In genomic region chr2:23007577-23007976, GRCm38 (mm10) we compare ENCODE assay signal across 17 mouse cellular contexts. TPM values are rescaled to one million over a fixed set of nuclear protein-coding genes. Genes with fewer than 3 reads are reported as not detected.
A peak's percentile ranks its signal among the peaks of the same experiment; 100 is the strongest.
DNase-seq lines count a peak whose midpoint lies in the region; TF ChIP-seq lines count a peak whose summit lies in the region.
"Had no signal": no experiment of that assay in that cellular context is flagged by ENCODE, and none has a peak within 500 bp of the region (broad histone marks: within the 10 kb centered on the region; RNA-seq: fewer than 3 reads in every experiment).

No protein-coding gene starts in this region.

- H3K79me2 ChIP-seq in MEL (ENCODE audit: control insufficient read depth, insufficient read depth, low read length, poor library complexity), result peaks cover 9% of the 10 kb centered on the region

- TF ChIP-seq EP300 in MEL (IDR thresholded peaks at IDR 0.05; ENCODE audit: low read depth in 1 of 2, low read length in 2 of 2), result no peak

- no peaks in the 10 kb centered on the region for H3K9me3 ChIP-seq in E14TG2a.4 (ENCODE audit: low read length)
- H3K9me3 ChIP-seq in MEL (replicated peaks; ENCODE audit: insufficient read depth, low read length), result no peaks in the 10 kb centered on the region
- H3K9me3 ChIP-seq: embryonic facial prominence, embryonic 12.5 days; hindbrain, embryonic 12.5 days had no signal

- no peak for TF ChIP-seq POLR2A in kidney, adult 2 months (IDR thresholded peaks at IDR 0.05; ENCODE audit: low read depth, low read length)
- TF ChIP-seq POLR2A in MEL (IDR thresholded peaks at IDR 0.05; ENCODE audit: control insufficient read depth in 1 of 2, insufficient read depth in 1 of 2, low read depth in 1 of 2, low read length in 2 of 2, poor library complexity in 1 of 2), result no peak

- 83% methylated on average over 7 of the region's 7 CpGs for WGBS in kidney, adult 2 months

- 0 out of 2 replicates have a peak, but pooled peaks have one; percentile 10 for TF ChIP-seq CTCF in kidney, adult 2 months (conservative IDR thresholded peaks at IDR 0.05; ENCODE audit: insufficient read depth, insufficient read length, low read depth, low read length)
- peak; percentile 60 for TF ChIP-seq CTCF in E14TG2a.4 (conservative IDR thresholded peaks at IDR 0.05; ENCODE audit: low read length)
- TF ChIP-seq CTCF in MEL (IDR thresholded peaks at IDR 0.05 in 2 of 3, conservative IDR thresholded peaks at IDR 0.05 in 1 of 3; ENCODE audit: control insufficient read depth in 1 of 3, insufficient read depth in 1 of 3, low read depth in 2 of 3, low read length in 3 of 3, poor library complexity in 1 of 3, severe bottlenecking in 1 of 3), result peak; percentile 23 to 34 (median 33); a peak in 3 of 6 replicates

- no peak overlapping the region for H3K9ac ChIP-seq in MEL (ENCODE audit: control insufficient read depth, low read depth, low read length, poor library complexity, severe bottlenecking)
- H3K9ac ChIP-seq: embryonic facial prominence, embryonic 12.5 days; hindbrain, embryonic 12.5 days had no signal

- H3K36me3 ChIP-seq in kidney, adult 2 months (ENCODE audit: control insufficient read depth, insufficient read depth, low read length), result no peaks in the 10 kb centered on the region
- H3K36me3 ChIP-seq in E14TG2a.4 (ENCODE audit: insufficient read depth, low read length) (peaks cover 16% of the 10 kb centered on the region), MEL (ENCODE audit: control insufficient read depth in 1 of 2, insufficient read depth in 2 of 2, low read length in 2 of 2) (peaks cover 3 to 18% of the 10 kb centered on the region in 2 experiments)
- H3K36me3 ChIP-seq: embryonic facial prominence, embryonic 12.5 days had no signal

- no peaks in the 10 kb centered on the region for H3K27me3 ChIP-seq in kidney, adult 2 months (replicated peaks; ENCODE audit: control insufficient read depth, insufficient read depth, low read length)
- H3K27me3 ChIP-seq in E14TG2a.4 (ENCODE audit: insufficient read depth, low read length) (no peaks in the 10 kb centered on the region), MEL (ENCODE audit: control insufficient read depth in 1 of 2, insufficient read depth in 2 of 2, low read length in 2 of 2) (no peaks in the 10 kb centered on the region)
- H3K27me3 ChIP-seq: embryonic facial prominence, embryonic 12.5 days; hindbrain, embryonic 12.5 days had no signal

- H3K4me1 ChIP-seq in kidney, adult 2 months (ENCODE audit: control insufficient read depth, insufficient read depth, low read length), result peaks cover 9% of the 10 kb centered on the region
- H3K4me1 ChIP-seq in E14TG2a.4 (replicated peaks; ENCODE audit: low read depth, low read length), result peaks cover 68% of the 10 kb centered on the region
- H3K4me1 ChIP-seq in MEL (ENCODE audit: control insufficient read depth in 1 of 2, insufficient read depth in 2 of 2, low read length in 2 of 2), result peaks cover 4 to 8% of the 10 kb centered on the region in 2 experiments
- H3K4me1 ChIP-seq: embryonic facial prominence, embryonic 12.5 days; hindbrain, embryonic 12.5 days had no signal

- no peak overlapping the region for H3K27ac ChIP-seq in kidney, adult 2 months (ENCODE audit: insufficient read depth, low read depth, low read length)
- no peak overlapping the region for H3K27ac ChIP-seq in MEL (ENCODE audit: control insufficient read depth, low read depth, low read length)
- H3K27ac ChIP-seq: embryonic facial prominence, embryonic 12.5 days; hindbrain, embryonic 12.5 days had no signal

- intact Hi-C loops in left cerebral cortex, postnatal 36 days (cut with DNase I), result no loop called here

- H3K4me3 ChIP-seq in kidney, adult 2 months (ENCODE audit: insufficient read depth, low read depth, low read length), result no peak overlapping the region
- H3K4me3 ChIP-seq in E14TG2a.4 (replicated peaks; ENCODE audit: low read length) (no peak overlapping the region), MEL (ENCODE audit: control insufficient read depth in 1 of 2, insufficient read depth in 1 of 2, low read depth in 2 of 2, low read length in 2 of 2) (no peak overlapping the region)
- H3K4me3 ChIP-seq: embryonic facial prominence, embryonic 12.5 days; erythroblast, embryonic 14.5 days; hindbrain, embryonic 12.5 days had no signal

- no peak for DNase-seq in kidney, adult 2 months
- no peak for DNase-seq in kidney, adult 18-20 months
- DNase-seq in MEL (ENCODE audit: low read depth, low spot score), result peak; percentile 26
- DNase-seq in induced T-regulatory cell, adult 2 months (ENCODE audit: low read depth), result peak; percentile 36
- no peak for DNase-seq in left cerebral cortex, postnatal 36 days (ENCODE audit: low spot score in 2 of 2)
- no peak for DNase-seq in c-Kit-positive CD71-positive TER-119-positive erythroid progenitor cells, embryonic 14.5 days (ENCODE audit: low spot score)
- DNase-seq: adrenal gland, postnatal 10 days; cerebellum, adult 18-20 months; gastrocnemius, postnatal 36 days; heart, postnatal 10 days; lung, adult 18-20 months; right cerebral cortex, postnatal 25 days; thymus, postnatal 14 days had no signal

- peak; percentile 12 for TF ChIP-seq RAD21 in MEL (IDR thresholded peaks at IDR 0.05; ENCODE audit: low read depth, low read length)

TF ChIP-seq in MEL, 35 proteins besides CTCF, POLR2A, EP300 and RAD21:
- TF ChIP-seq KAT2A (conservative IDR thresholded peaks at IDR 0.05; ENCODE audit: low read depth, low read length) (no peak), BHLHE40 (IDR thresholded peaks at IDR 0.05; ENCODE audit: borderline replicate concordance, low read depth, low read length) (no peak), JUND (IDR thresholded peaks at IDR 0.05; ENCODE audit: low read depth, low read length) (no peak)

RNA-seq across cellular contexts. Expression of gene Abi1, which starts 32.5 kb away (rescaled TPM):
- 67.9 and 72.9 TPM in 2 replicates for polyA plus RNA-seq in kidney, adult 2 months (2012; rRNA removed)
- total RNA-seq in MEL (2012; rRNA removed), result 31.9 and 41.0 TPM in 2 replicates
- polyA plus RNA-seq in MEL (2012; ENCODE audit: insufficient read depth in 1 of 2, insufficient read length in 2 of 2, low read depth in 1 of 2, low replicate concordance in 2 of 2, missing spikeins in 1 of 2), result 10 to 100 TPM in 1 of 2 experiments, not detected in 1; 69.8 TPM
- total RNA-seq in left cerebral cortex, postnatal 36 days (2021), result 100 to 1,000 TPM; 143 to 145 TPM

Comparison
In these comparisons a context has a peak if more than half of its experiments do, and no peak if none do; other contexts are left out.
1. DNase-seq: peak in MEL (single experiment) and induced T-regulatory cell, adult 2 months (single experiment); none in kidney, adult 2 months (single experiment), kidney, adult 18-20 months (single experiment), left cerebral cortex, postnatal 36 days (0 of 2) and c-Kit-positive CD71-positive TER-119-positive erythroid progenitor cells, embryonic 14.5 days (single experiment).
2. CTCF ChIP-seq: peak in every context shown above with its lines; median percentile 60 in E14TG2a.4; 33 in MEL; 10 in kidney, adult 2 months.